Mouse (Mus musculus): ENCODE data around the gene Kctd13.

DNA sequence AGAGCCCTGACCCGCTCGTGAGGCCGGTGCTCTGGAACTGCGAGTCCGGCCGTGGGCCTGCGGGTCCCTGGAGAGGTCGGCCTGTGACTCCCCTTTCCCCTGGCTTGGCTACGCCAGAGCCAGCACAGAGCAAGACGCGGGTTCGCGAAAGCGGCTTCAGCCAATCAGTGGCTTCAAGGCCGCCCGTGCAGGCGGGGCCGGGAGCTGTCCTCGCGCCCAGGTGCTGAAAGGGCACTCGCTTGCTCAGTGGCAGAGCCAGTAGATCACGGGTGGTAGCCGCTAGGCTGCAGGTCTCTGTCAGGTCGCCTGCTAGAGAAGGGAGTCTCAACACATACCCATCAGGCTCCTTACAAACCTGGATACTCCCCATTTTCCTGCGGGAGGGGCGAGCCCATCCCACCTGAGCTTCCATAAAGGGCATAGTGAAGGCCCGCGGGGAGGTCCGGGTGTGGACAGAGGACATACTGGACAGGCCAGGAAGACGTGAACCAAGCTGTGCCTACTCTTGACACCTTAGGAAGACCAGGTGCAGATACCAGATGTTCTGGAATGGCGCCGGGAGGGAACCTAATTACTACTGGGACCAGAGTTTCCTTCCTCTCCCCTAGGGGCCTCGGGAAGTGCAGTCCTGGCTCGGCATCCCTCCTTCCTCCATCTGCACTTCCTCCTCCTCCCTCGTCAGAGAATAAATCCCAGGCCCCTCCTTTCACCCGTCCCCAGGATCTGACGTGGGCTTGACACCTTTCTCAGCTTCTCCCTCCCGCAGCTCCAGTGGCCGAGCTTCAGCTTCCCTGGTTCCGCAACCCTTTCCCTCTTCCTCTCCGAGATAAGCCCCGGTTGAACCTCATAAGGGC is 21.3 kb downstream of the Kctd13 start, which contains the start of gene Sez6l2:
- TF ChIP-seq CTCF (IDR thresholded peaks at IDR 0.05; ENCODE audit: insufficient read depth, low read length) (no peak), POLR2A (IDR thresholded peaks at IDR 0.05; ENCODE audit: borderline replicate concordance, extremely low read depth, low read depth, low read length) (no peak)

Measured in lung, adult 2 months (tissue).